ENCODE assay signal across 8 mouse cellular contexts in the genomic region with DNA sequence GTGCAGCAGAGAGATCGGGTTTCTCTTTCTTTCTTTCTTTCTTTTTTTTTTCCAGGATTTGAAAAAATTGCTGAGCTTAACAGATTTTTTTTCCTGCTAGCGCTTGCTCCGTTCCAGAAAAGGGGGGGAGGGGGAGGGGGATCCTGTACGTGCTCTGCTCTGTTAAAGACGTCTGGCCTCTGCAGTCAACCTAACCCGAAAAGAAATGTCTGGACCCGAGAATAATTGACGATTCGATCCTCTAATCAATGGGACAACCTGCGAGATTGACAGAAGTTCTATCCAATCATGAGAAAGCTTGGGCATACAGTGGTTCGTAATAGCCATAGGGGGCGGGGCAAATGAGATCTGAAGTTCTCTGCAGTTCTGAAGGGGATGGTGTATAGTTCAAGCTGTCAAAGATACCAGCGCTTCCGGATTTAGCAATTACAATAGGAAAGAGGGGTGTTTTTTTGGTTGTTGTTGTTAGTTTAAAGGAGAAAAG. TPM values are rescaled to one million over a fixed set of nuclear protein-coding genes. Genes with fewer than 3 reads are reported as not detected.
A peak's percentile ranks its signal among the peaks of the same experiment; 100 is the strongest.
DNase-seq lines count a peak whose midpoint lies in the region; ATAC-seq and TF ChIP-seq lines count a peak whose summit lies in the region.

No protein-coding gene starts in this region.

- H3K9ac ChIP-seq in heart, embryonic 12.5 days, result no peak overlapping the region
- H3K9ac ChIP-seq in kidney, embryonic 16.5 days (replicated peaks; ENCODE audit: low read length), result no peak overlapping the region
- no peak overlapping the region for H3K9ac ChIP-seq in liver, adult 2 months (ENCODE audit: low read depth, low read length)

- no peak for TF ChIP-seq CTCF in liver, adult 2 months (IDR thresholded peaks at IDR 0.05; ENCODE audit: low read depth, low read length)

- ATAC-seq in CD4-positive, CD25-positive, alpha-beta regulatory T cell, adult 4 months, result peak; percentile 78
- ATAC-seq in erythroid progenitor cell, adult 5-6 weeks (replicated peaks; ENCODE audit: low FRiP score, poor library complexity, severe bottlenecking), result peak; percentile 62
- ATAC-seq in heart, embryonic 12.5 days (ENCODE audit: insufficient number of reproducible peaks, low FRiP score), result peak; percentile 71
- ATAC-seq in kidney, embryonic 16.5 days (ENCODE audit: low FRiP score, low TSS enrichment), result peak; percentile 67
- ATAC-seq in monocyte, adult 5-6 weeks (replicated peaks; ENCODE audit: insufficient number of reproducible peaks, low FRiP score, low TSS enrichment, poor library complexity, severe bottlenecking), result peak; percentile 79

- no peaks in the 10 kb centered on the region for H3K9me3 ChIP-seq in heart, embryonic 12.5 days (replicated peaks)
- no peaks in the 10 kb centered on the region for H3K9me3 ChIP-seq in kidney, embryonic 16.5 days (ENCODE audit: low read length)

- peak; percentile 99 for DNase-seq in liver, adult 2 months (ENCODE audit: extremely low read depth, low read depth, low spot score)
- DNase-seq in spleen, postnatal 36 days (ENCODE audit: low spot score in 2 of 2), result peak; percentile 95 to 97

- H3K36me3 ChIP-seq in heart, embryonic 12.5 days, result no peaks in the 10 kb centered on the region
- H3K36me3 ChIP-seq in kidney, embryonic 16.5 days (ENCODE audit: insufficient read depth, low read length), result no peaks in the 10 kb centered on the region
- no peaks in the 10 kb centered on the region for H3K36me3 ChIP-seq in liver, adult 2 months (ENCODE audit: control insufficient read depth, insufficient read depth, low read length)

- peak; percentile 38; the same call in 1 of the 2 replicates for TF ChIP-seq POLR2A in liver, adult 2 months (IDR thresholded peaks at IDR 0.05; ENCODE audit: extremely low read depth, insufficient read depth, low read length)

- peak overlapping the region; percentile 45 for H3K4me3 ChIP-seq in brown adipose tissue, adult 24 weeks (ENCODE audit: insufficient read depth, low read depth, low read length)
- peak overlapping the region; percentile 49 for H3K4me3 ChIP-seq in heart, embryonic 12.5 days
- peak overlapping the region; percentile 48 for H3K4me3 ChIP-seq in kidney, embryonic 16.5 days (ENCODE audit: low read length)
- no peak overlapping the region; the same call in 1 of the 2 replicates for H3K4me3 ChIP-seq in liver, adult 2 months (ENCODE audit: insufficient read depth, low read depth, low read length)

- H3K27me3 ChIP-seq in heart, embryonic 12.5 days (replicated peaks), result no peaks in the 10 kb centered on the region
- H3K27me3 ChIP-seq in kidney, embryonic 16.5 days (ENCODE audit: insufficient read depth, low read length), result peaks cover 15% of the 10 kb centered on the region
- no peaks in the 10 kb centered on the region for H3K27me3 ChIP-seq in liver, adult 2 months (ENCODE audit: control insufficient read depth, insufficient read depth, low read length)

- H3K4me1 ChIP-seq in brown adipose tissue, adult 24 weeks (ENCODE audit: control insufficient read depth, insufficient read depth, insufficient read length, low read length), result no peaks in the 10 kb centered on the region
- peaks cover 15% of the 10 kb centered on the region for H3K4me1 ChIP-seq in heart, embryonic 12.5 days (replicated peaks)
- H3K4me1 ChIP-seq in kidney, embryonic 16.5 days (ENCODE audit: insufficient read depth, low read length), result peaks cover 29% of the 10 kb centered on the region
- peaks cover 8% of the 10 kb centered on the region; the same call in 1 of the 2 replicates for H3K4me1 ChIP-seq in liver, adult 2 months (ENCODE audit: control insufficient read depth, insufficient read depth, low read length)

- peaks cover 5% of the 10 kb centered on the region for H3K79me2 ChIP-seq in liver, adult 2 months (ENCODE audit: control insufficient read depth, insufficient read depth, low read length)

- H3K4me2 ChIP-seq in heart, embryonic 12.5 days, result peak overlapping the region; percentile 48
- H3K4me2 ChIP-seq in kidney, embryonic 16.5 days (replicated peaks; ENCODE audit: low read depth, low read length), result peak overlapping the region; percentile 65

- WGBS in heart, embryonic 12.5 days, result under 1% methylated on average over 14 of the region's 14 CpGs
- under 1% methylated on average over 14 of the region's 14 CpGs for WGBS in kidney, embryonic 16.5 days
- under 1% methylated on average over 14 of the region's 14 CpGs for WGBS in liver, adult 2 months

- no peak overlapping the region for H3K27ac ChIP-seq in brown adipose tissue, adult 24 weeks (replicated peaks; ENCODE audit: low read depth, low read length)
- peak overlapping the region; percentile 99 for H3K27ac ChIP-seq in heart, embryonic 12.5 days (ENCODE audit: poor library complexity, severe bottlenecking)
- H3K27ac ChIP-seq in kidney, embryonic 16.5 days (ENCODE audit: low read length), result peak overlapping the region; percentile 80
- H3K27ac ChIP-seq in liver, adult 2 months (replicated peaks; ENCODE audit: insufficient read depth, low read depth, low read length), result peak overlapping the region; percentile 15; the same call in 1 of the 2 replicates

RNA-seq across cellular contexts. Expression of a gene that starts 0.6 kb away (rescaled TPM):
- 10 to 100 TPM; 13.1 to 19.9 TPM for polyA plus RNA-seq in CD4-positive, CD25-positive, alpha-beta regulatory T cell, adult 4 months (2017; shearing (Covaris generic))
- polyA plus RNA-seq in brown adipose tissue, adult 24 weeks (2012; ENCODE audit: insufficient read depth, insufficient read length, missing spikeins), result 43.3 and 74.8 TPM in 2 replicates
- 21.8 and 54.4 TPM in 2 replicates for total RNA-seq in erythroid progenitor cell, adult 5-6 weeks (2015; ENCODE audit: low replicate concordance)
- total RNA-seq in erythroid progenitor cell, adult 5-6 weeks (2017; ENCODE audit: low replicate concordance), result 2.2 and 2.7 TPM in 2 replicates
- polyA plus RNA-seq in heart, embryonic 12.5 days (2016; fragmentation: Nextera tagmentation; extraction: Ambion mirVana), result 37.5 and 42.0 TPM in 2 replicates
- polyA plus RNA-seq in kidney, embryonic 16.5 days (2015; fragmentation: Nextera tagmentation; extraction: Ambion mirVana), result 19.9 and 25.0 TPM in 2 replicates
- 12.5 and 20.0 TPM in 2 replicates for total RNA-seq in liver, adult 2 months (2014; rRNA removed)
- polyA plus RNA-seq in liver, adult 2 months (2012; rRNA removed), result 31.7 and 32.2 TPM in 2 replicates
- total RNA-seq in monocyte, adult 5-6 weeks (2017), result 0.67 to 2.1 TPM (median 0.75 TPM) in 3 replicates

RNA-seq across cellular contexts. Expression of a gene that starts 4.7 kb away (rescaled TPM):
- polyA plus RNA-seq in CD4-positive, CD25-positive, alpha-beta regulatory T cell, adult 4 months (2017; shearing (Covaris generic)), result not detected
- not detected in 2 replicates for polyA plus RNA-seq in brown adipose tissue, adult 24 weeks (2012; ENCODE audit: insufficient read depth, insufficient read length, missing spikeins)
- not detected in 2 replicates for total RNA-seq in erythroid progenitor cell, adult 5-6 weeks (2015; ENCODE audit: low replicate concordance)
- not detected in 2 replicates for total RNA-seq in erythroid progenitor cell, adult 5-6 weeks (2017; ENCODE audit: low replicate concordance)
- polyA plus RNA-seq in heart, embryonic 12.5 days (2016; fragmentation: Nextera tagmentation; extraction: Ambion mirVana), result 0.50 and 0.74 TPM in 2 replicates
- 0.54 and 0.58 TPM in 2 replicates for polyA plus RNA-seq in kidney, embryonic 16.5 days (2015; fragmentation: Nextera tagmentation; extraction: Ambion mirVana)
- not detected in 2 replicates for total RNA-seq in liver, adult 2 months (2014; rRNA removed)
- not detected in 2 replicates for polyA plus RNA-seq in liver, adult 2 months (2012; rRNA removed)
- not detected in 3 replicates for total RNA-seq in monocyte, adult 5-6 weeks (2017)
